Mouse (Mus musculus) spleen, embryonic (tissue): Measurements from ENCODE around the gene Lcn10.
"Not testable (repeated sequence)": the region's sequence is repeated elsewhere in the genome, so short reads cannot be mapped to it uniquely, and the experiment has no call there.

Experiments
- CTCF ChIA-PET: fragments of 350-600 bp; sonication (Branson Sonifier 250); formaldehyde crosslinking; loops from one replicate; lab custom pipeline; 2022; lab: Charles Lee

Lcn10 gene

GRCm38 (mm10) chr2:25682426-25682825, at the start of gene Lcn10:
Lcn10 (plus strand) TSS chr2:25682726.
- CTCF ChIA-PET, result interaction anchor here (0.5 kb wide), 1 partner anchor 43 kb away, joined by 3 read pairs; no protein-coding TSS in a partner anchor

DNA sequence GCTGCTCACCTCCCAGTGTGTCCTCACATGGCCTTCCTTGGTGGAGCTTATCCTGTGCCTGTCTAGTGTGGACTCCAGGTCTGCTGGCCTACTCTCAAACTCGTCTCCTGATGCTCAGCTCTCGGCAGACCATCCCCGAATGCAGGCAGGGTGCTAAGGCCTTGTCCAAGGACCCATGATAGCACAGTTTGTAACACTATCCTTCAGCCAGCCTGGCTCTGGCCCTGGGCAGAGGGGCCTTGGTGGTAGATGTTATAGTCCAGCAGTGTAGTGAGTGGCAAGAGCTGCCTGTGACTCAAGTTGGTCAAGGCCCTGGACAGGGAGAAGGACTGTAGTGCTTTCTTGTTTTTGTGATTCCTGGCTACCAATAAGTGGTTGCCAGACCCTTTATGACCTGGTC, 48.9 kb upstream of the Lcn10 start:
- CTCF ChIA-PET, result no interaction called here

DNA sequence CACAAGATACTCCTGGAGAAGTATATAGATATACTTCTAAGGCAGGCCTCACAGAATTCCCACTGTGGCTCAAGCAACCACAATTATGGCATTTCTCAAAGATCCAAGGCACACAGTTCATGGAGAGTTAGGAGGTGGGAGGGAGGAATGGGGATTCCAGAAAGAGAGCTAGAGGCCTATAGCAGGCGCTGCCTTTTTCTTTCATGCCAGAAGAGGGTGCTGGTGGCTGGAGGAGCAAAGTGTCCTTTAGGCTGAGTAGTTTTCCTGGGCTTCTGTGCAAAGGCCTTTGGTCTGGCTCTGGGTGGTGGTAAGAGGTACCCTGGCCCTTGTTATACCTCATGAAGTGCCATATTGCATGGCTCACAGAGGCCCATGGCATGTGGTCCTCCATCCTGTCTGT, 48.5 kb upstream of the Lcn10 start:
- CTCF ChIA-PET, result no interaction called here

- CTCF ChIA-PET, result interaction anchor here (0.8 kb wide), 1 partner anchor 42 kb away, joined by 3 read pairs; the partner anchor contains the start of gene Lcn10
Observed at GRCm38 (mm10) chr2:25639890-25640289, 42.6 kb upstream of the Lcn10 start.

- CTCF ChIA-PET, result interaction anchor here (0.8 kb wide), 1 partner anchor 145 kb away, joined by 4 read pairs; no protein-coding TSS in a partner anchor
Observed at GRCm38 (mm10) chr2:25652902-25653301, 29.6 kb upstream of the Lcn10 start, which contains the start of gene Lcn8. Lcn8 (plus strand) TSS chr2:25653120.

DNA sequence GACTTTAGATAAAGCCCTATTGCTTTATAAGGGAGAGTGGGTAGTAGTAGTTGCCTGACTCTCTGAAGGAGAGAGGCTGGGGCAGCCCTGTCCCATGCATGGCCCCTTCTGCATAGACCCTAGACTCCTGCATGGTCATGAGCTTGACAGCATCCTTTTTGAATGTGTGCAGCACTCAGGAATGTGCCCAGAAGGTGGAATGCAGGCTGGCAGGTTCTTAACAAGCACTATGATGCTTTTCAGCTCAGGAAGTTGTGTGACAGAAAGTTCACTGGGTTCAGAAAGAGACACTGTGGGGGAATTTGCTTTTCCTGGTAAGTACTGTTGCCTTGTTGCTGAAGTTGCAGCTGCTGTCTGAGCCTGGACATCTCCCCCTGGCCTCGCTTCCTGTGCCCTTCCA, 28.0 kb upstream of the Lcn10 start:
- CTCF ChIA-PET, result no interaction called here

DNA sequence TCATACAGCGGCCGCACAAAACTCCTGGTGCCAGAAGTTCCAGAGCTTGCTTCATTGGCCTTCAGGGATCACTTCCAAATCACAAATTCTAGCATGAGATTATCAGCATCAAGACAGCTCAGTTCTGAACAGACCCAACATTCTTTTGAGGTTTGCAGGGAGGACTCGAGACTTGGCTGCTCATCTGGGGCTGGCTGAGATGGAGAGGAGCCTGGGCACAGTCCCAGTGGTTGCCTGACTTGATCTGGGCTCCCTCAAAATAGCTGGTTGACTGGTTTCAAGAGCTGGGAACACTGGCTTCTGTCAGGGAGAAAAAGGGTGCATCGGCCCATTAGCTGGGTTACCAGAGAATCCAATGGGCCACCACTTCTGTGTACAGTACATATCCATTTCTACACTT, 25.8 kb upstream of the Lcn10 start:
- CTCF ChIA-PET, result no interaction called here

DNA sequence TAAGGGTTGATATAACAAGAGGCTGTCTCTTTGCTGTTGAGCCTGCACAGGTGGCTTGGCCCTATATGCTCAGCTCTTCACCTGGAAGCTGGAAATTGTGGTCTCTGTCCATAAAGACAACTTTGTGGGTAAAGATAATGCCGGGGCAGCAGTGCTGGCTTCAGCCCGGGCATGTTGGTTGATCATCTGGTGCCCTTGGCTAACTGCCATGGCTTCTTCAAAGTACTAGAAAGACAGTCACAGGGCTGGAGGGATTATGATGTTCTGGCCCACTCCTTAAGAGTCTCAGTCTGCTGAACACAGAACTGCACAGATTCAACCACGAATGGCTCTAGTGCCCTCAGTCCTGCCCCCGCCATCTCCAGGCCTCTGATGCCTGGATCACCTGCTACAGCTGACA, 25.3 kb upstream of the Lcn10 start:
- CTCF ChIA-PET, result no interaction called here

- CTCF ChIA-PET, result no interaction called here
Observed at GRCm38 (mm10) chr2:25657652-25658051, 24.9 kb upstream of the Lcn10 start, which contains the start of gene Lcn5. Lcn5 (plus strand) TSS chr2:25657952.

- CTCF ChIA-PET, result interaction anchor here (0.6 kb wide), 1 partner anchor 423 kb away, joined by 3 read pairs; no protein-coding TSS in a partner anchor
Observed at GRCm38 (mm10) chr2:25660279-25660678, 22.2 kb upstream of the Lcn10 start.

DNA sequence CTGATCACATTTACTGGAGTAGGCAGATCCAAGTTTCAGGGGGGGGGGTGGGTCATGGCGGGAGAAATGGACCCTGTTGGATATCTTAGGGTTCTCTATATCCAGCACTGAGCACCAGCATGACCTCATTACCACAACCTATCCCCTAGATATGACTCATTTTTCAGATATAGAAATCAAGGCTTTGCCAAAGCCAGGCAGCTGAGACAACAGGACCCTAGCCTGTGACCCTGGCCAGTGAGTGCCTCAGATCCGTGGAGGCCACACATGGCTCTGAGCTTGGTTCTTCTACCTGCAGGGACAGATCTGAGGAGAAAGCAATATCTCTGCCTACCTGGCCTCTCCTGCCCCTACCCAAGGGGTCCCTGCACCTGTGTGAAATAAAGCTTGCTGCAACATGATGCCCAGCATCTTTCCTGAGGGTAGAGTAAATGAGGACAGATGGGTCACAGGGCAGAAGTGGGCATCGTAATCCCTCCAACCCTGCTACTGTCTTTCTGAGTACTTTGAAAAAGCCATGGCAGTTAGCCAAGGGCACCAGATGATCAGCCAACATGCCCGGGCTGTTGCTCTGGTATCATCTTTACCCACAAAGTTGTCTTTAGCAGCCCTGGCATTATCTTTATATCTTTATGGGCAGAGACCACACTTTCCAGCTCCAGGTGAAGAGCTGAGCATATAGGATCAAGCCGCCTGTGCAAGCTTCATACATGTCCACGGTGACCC, 21.1 kb upstream of the Lcn10 start:
- CTCF ChIA-PET, result no interaction called here

GRCm38 (mm10) chr2:25663511-25663910, 19.0 kb upstream of the Lcn10 start:
- CTCF ChIA-PET, result no interaction called here

DNA sequence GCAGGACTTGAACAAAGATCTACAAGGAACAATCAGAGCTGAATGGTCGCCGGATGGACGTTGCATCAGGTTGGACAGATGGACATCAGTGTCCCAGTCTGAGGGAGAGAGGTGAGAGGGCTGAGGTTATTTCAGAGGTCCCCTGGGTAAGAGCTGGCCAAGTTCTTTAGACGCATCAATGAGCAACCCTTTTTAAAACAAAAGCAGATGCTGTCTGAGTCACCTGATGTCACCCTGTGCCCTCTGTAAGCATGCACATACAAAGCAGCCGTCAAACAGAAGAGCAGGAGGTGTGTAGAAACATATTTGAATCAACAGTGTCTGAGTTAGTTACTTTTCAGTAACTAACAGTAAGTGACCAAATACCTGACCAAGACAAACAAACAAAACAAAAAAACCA, 18.4 kb upstream of the Lcn10 start:
- CTCF ChIA-PET, result no interaction called here

- CTCF ChIA-PET, result no interaction called here
Observed at GRCm38 (mm10) chr2:25666516-25666915, 16.0 kb upstream of the Lcn10 start.

GRCm38 (mm10) chr2:25676486-25676885, 6.0 kb upstream of the Lcn10 start, which contains the start of gene Lcn6:
Lcn6 (plus strand) TSS chr2:25676786.
- CTCF ChIA-PET, result no interaction called here

DNA sequence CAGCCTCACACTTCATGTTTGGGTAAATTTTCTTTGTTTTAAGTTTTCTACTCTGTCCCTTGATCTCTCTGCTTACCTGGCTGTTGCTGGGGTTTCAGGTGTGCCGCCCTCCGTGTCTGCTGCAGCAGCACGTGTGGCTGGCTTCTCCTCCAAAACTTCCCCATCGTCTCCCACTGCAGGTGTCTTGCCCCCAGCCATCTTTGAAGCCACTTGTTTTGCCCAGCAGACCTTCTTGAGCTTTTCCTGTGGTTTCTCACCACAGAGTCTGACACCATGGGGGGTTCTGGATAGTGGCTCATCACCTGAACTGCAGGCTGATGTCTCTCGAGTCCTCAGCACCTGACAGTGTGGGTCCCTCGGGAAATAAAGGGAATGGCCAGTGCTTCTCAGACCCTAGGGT, 3.0 kb upstream of the Lcn10 start:
- CTCF ChIA-PET, result no interaction called here

DNA sequence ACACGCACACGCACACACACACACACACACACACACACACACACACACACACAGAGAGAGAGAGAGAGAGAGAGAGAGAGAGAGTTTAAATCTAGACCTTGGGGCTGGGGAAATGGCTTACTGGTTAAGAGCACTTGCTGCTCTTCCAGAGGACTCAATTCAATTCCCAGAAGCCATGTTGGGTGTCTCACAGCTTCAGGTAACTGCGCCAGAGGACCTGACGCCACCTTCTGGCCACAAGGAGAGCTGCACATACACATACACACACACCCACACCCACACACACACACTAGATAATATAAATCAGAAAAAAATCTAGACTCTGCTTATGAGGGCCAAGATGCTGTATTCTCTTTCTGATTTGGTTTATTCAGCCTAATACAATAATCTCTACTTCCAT, 4.4 kb downstream of the Lcn10 start:
- CTCF ChIA-PET, result no interaction called here

DNA sequence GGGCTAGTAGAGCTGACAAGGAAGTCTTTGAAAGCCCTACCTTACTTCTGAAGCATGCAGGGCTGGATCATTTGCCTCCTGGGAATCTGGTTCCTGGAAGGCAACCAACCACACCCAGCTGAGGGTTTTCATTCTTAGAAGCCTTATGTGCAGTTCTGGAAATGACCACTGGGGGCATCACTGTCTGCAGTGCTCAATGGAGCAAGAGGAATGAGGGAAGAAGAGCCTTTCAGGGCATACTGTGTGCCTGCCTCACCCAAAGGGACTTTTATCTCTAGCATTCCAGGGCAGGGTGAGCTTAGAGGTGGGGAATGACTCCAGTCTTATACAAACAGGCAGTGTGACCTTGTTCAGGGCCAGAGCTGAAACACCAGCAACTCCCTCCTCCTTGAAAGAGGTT, 12.1 kb downstream of the Lcn10 start:
- CTCF ChIA-PET, result interaction anchor here (1.2 kb wide), 1 partner anchor 37 kb away, joined by 3 read pairs; no protein-coding TSS in a partner anchor

- CTCF ChIA-PET, result no interaction called here
Observed at GRCm38 (mm10) chr2:25696951-25697350, 14.4 kb downstream of the Lcn10 start.

DNA sequence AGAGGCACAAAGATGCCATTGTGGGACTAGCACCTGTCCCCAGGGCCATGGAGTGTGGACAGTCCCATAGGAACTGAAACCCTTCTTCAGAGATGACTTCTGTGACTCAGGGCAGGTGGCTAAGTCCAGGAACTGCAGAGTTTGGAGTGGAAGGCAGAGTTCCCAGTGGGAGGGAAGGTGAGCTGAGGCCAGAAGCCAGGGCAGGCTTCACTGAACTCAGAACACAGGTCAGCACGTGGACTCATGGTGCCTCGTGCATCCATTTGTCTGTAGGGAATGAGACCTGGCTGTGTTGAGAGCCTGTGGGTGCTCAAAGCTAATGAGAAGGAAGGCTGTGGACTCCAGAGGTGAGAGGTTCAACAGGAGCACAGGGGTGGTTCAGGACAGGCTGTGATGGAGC, 16.2 kb downstream of the Lcn10 start:
- CTCF ChIA-PET, result no interaction called here

DNA sequence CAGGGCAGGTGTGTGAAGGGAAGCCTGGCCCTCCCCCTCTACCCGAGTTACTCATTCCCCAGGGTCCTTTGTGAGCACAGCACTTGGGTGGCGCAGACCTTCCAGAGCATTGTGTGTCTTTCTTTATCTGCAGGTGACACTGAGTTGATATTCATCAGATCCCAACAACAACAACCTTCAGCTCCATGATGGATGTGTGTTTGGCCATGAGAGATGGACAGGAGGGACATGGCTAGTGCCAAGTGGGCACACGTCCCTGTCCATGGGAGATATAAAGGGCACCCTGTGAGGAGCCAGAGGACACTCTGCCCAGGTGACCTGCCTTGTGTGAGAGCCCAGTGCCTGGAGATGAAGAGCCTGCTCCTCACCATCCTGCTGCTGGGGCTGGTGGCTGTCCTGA, 17.2 kb downstream of the Lcn10 start, which contains the start of gene Obp2a:
Obp2a (plus strand) TSS at position 301 of the 400 bp plus-strand sequence.
- CTCF ChIA-PET, result not testable (repeated sequence)

- CTCF ChIA-PET, result no interaction called here
Observed at GRCm38 (mm10) chr2:25701001-25701400, 18.5 kb downstream of the Lcn10 start.

DNA sequence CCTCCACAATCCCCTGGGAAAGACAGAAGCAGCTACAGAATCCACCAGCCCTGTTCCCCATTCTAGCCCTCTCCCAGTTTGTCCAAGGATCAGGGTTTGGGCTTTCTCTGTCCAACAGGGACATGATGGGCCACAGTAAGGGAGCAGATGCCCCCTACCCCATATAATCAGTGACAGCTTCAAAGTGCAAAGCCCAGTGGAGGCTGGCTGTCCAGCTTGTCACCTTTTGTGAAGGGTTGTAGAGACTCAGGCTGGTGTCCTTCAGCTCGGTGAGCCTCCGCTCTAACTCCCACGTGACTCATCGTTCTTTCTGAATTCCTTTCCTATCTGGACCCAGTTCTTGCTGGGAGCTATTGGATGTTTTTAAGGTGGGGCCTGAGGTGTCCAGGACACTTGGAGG, 21.2 kb downstream of the Lcn10 start:
- CTCF ChIA-PET, result no interaction called here
